Mouse (Mus musculus) midbrain, embryonic 12.5 days (tissue): ENCODE measurements around the gene Fam184b. TPM values are rescaled to one million over a fixed set of nuclear protein-coding genes. Genes with fewer than 3 reads are reported as not detected.
A peak's percentile ranks its signal among the peaks of the same experiment; 100 is the strongest.

Experiments
- ATAC-seq: fragments of 200-750 bp; cut with Nextera tagmentation; 2 replicates; pipeline ENCODE4 v1.8.0; 2017; ENCODE audit warnings: low read depth, moderate TSS enrichment, moderate library complexity; ENCODE audit not compliant: low FRiP score
- H3K27ac ChIP-seq: fragments of 300-500 bp; sonication (generic); replicated peaks from 2 replicates; pipeline ENCODE4 v1.5.1; 2016; ENCODE audit warnings: mild to moderate bottlenecking
- H3K27me3 ChIP-seq: fragments of 300-500 bp; sonication (generic); 2 replicates; pipeline ENCODE4 v1.6.1; 2016; ENCODE audit warnings: mild to moderate bottlenecking
- H3K36me3 ChIP-seq: fragments of 300-500 bp; sonication (generic); 2 replicates; pipeline ENCODE4 v1.6.1; 2016
- H3K4me1 ChIP-seq: fragments of 300-500 bp; sonication (generic); 2 replicates; pipeline ENCODE4 v1.6.1; 2016
- H3K4me2 ChIP-seq: fragments of 300-500 bp; sonication (generic); replicated peaks from 2 replicates; pipeline ENCODE4 v1.6.1; 2016; ENCODE audit warnings: mild to moderate bottlenecking, moderate library complexity
- H3K4me3 ChIP-seq: fragments of 300-500 bp; sonication (generic); 2 replicates; pipeline ENCODE4 v1.5.1; 2016; ENCODE audit warnings: mild to moderate bottlenecking
- H3K9ac ChIP-seq: fragments of 300-500 bp; sonication (generic); replicated peaks from 2 replicates; pipeline ENCODE4 v1.6.1; 2016; ENCODE audit warnings: mild to moderate bottlenecking, moderate library complexity
- H3K9me3 ChIP-seq: fragments of 300-500 bp; sonication (generic); 2 replicates; pipeline ENCODE4 v1.6.1; 2016; ENCODE audit warnings: mild to moderate bottlenecking
- WGBS: fragments of 180-500 bp; shearing (Covaris S2); methylation state at CpG from one replicate; pipeline ENCODE4 v1.1.7; 2016; 5-methylcytosine and 5-hydroxymethylcytosine counted together
- polyA plus RNA-seq: library from polyadenylated mRNA; unstranded; fragments of >200 nt; fragmentation: Nextera tagmentation; extraction: Ambion mirVana; gene quantifications from 2 replicates; pipeline ENCODE4 v1.2.1, GENCODE M21; 2016

Gene Fam184b
- 0.65 and 1.0 TPM in 2 replicates for polyA plus RNA-seq

DNA sequence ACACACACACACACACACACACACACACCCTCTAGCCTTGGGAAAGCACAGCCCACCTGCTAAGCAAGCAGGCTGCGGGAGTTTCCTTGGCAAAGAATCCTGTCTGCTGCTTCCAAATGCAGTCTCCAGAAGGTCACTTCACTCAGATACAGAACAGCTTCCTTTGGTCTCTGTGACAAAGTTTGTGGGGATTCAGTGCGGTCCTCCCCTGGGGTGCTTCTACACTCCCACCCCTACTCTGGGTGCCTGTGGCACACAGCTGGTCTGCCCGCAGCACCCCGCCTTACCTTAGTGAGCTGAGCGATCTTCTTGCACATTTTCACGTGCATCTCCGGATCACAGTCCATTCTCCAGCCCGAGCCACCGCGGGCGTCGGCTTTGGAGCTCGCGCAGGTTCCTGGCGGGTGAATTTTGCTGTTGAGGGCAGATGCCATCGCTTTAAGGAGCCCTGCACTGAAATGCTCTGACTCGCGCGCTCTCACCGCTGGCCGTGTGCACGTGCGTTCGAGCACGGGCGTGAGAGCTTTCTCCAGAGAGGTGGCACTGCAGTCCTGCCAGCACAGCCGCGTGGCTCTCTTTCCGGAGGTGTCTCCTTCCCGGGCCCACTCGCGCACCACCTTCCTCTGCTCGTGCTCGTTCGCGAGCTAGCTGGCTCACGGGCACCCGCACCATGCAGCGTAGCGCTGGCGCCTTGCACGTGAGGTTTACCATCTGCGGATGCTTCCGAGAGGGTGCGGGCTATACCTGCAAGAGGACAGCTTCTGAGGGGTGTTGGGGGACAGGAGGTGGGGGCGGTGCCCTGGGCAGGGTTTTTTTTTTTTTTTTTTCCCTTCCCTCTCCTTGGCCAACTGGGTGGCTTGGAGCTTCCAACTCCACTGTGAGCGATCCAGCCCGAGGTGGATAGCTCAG, at the start of gene Fam184b:
TSS of gene Fam184b (minus strand) at position 809 of the 909 bp plus-strand sequence.
- Histone ChIP-seq H3K4me2 (peak within 1 kb of the TSS; percentile 83), H3K36me3 (no peaks in the 10 kb centered on the region), H3K9me3 (no peaks in the 10 kb centered on the region), H3K27me3 (peaks cover 20% of the 10 kb centered on the region), H3K27ac (no peak within 1 kb of the TSS), H3K4me3 (peak within 1 kb of the TSS; percentile 63), H3K9ac (peak within 1 kb of the TSS; percentile 62), H3K4me1 (0 out of 2 replicates have a peak, but pooled peaks cover 9% of the 10 kb centered on the region)
- peak; percentile 91 for ATAC-seq
- 1% methylated on average over 46 of the region's 48 CpGs for WGBS

DNA sequence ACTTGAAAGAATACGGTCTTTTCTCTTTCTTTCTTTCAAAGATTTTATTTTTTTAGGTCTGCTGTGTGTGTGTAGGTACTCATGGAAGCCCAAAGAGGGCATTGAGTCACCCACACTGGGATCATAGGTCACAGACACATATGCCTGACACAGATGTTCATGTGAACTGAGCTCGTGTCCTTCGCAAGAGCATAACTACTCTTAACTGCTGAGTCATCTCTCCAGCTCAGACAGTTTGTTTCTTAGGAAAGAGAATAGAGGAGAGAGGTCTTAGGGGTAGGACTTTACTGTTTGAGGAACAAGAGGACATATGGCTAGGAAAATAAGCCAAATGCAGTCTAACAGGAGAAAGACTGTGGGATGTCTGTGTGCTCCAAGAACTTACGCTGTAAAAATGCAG, 49.7 kb upstream of the Fam184b start:
- H3K9ac ChIP-seq = no peak overlapping the region
- H3K36me3 ChIP-seq = peaks cover 6% of the 10 kb centered on the region
- WGBS = 86% methylated on average over 4 of the region's 4 CpGs

DNA sequence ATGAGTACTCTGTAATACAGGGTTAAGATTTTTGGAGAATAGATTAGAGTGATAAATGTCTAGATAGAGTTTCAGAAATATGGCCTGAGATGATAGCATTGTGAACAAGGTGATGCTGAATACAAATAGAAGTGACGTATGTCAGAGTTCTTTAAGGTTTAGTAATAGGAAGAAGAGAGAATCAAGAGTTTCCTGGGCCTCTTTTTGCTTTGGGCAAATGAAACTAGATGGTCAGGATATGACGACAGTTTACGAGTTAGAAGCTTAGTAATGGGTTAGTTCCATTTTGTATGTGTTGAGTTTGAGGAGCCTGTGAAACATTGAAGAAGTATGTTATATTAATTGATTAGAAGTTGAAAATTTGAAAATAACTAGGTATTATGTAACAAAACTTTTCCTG, 46.8 kb upstream of the Fam184b start:
- ATAC-seq = no peak
- H3K27ac ChIP-seq = no peak overlapping the region
- H3K36me3 ChIP-seq = peaks cover 11% of the 10 kb centered on the region
- no peak overlapping the region for H3K9ac ChIP-seq
- 96% methylated on average over 3 of the region's 3 CpGs for WGBS
- no peaks in the 10 kb centered on the region for H3K27me3 ChIP-seq
- no peak overlapping the region for H3K4me2 ChIP-seq
- H3K9me3 ChIP-seq = no peaks in the 10 kb centered on the region
- H3K4me1 ChIP-seq = no peaks in the 10 kb centered on the region
- no peak overlapping the region for H3K4me3 ChIP-seq

More for the DNA sequence above, 49.7 kb upstream of the Fam184b start:
- Histone ChIP-seq H3K27me3 (no peaks in the 10 kb centered on the region), H3K4me1 (no peaks in the 10 kb centered on the region), H3K9me3 (no peaks in the 10 kb centered on the region), H3K4me3 (no peak overlapping the region), H3K27ac (no peak overlapping the region), H3K4me2 (no peak overlapping the region)
- no peak for ATAC-seq

DNA sequence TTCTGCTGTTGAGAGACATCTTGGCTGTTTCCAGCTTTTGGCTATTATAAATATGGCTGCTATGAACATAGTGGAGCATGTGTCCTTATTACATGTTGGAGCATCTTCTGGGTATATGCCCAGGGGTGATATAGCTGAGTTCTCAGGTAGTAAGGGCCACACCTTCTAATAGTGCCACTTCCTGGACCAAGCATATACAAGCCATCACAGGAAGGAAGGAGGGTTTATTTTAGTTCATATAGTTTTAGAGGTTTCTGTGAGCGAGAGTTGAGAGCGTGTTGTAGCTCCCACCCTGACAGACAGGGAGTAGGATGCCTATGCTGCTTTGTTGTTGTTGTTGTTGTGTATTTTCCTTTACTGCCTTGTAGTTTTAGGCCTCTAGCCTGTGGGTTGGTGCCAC, 45.8 kb upstream of the Fam184b start:
- Histone ChIP-seq H3K4me2 (no peak overlapping the region), H3K27me3 (no peaks in the 10 kb centered on the region), H3K36me3 (peaks cover 11% of the 10 kb centered on the region), H3K9me3 (no peaks in the 10 kb centered on the region), H3K4me1 (no peaks in the 10 kb centered on the region), H3K27ac (no peak overlapping the region), H3K9ac (no peak overlapping the region), H3K4me3 (no peak overlapping the region)
- WGBS = 97% methylated on average over 2 of the region's 2 CpGs
- ATAC-seq = no peak

DNA sequence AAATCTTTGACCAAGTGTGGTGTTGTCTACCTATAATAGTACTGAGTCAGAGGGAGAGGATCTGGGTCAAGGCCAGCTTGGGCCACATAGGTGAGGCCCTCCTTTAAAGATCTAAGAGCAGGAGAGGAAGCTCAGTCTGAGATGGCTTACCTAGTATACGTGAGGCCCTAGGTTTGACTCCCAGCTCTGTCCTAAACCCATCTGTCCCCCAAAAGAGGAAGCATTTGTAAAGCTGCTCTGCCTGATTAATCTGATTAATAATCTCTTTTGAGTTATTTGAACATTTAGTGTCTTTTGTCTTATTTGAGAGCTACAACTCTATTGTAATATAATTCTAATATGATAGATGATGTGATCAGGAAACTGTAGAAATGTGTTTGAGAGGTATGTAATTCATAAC, 44.0 kb upstream of the Fam184b start:
- 90% methylated on average over 1 of the region's 1 CpGs for whole genome bisulfite sequencing
- H3K4me3 ChIP-seq = no peak overlapping the region
- H3K9me3 ChIP-seq = no peaks in the 10 kb centered on the region
- no peaks in the 10 kb centered on the region for H3K27me3 ChIP-seq
- H3K9ac ChIP-seq = no peak overlapping the region
- H3K36me3 ChIP-seq = peaks cover 14% of the 10 kb centered on the region
- no peaks in the 10 kb centered on the region for H3K4me1 ChIP-seq
- no peak for ATAC-seq
- no peak overlapping the region for H3K27ac ChIP-seq
- no peak overlapping the region for H3K4me2 ChIP-seq

DNA sequence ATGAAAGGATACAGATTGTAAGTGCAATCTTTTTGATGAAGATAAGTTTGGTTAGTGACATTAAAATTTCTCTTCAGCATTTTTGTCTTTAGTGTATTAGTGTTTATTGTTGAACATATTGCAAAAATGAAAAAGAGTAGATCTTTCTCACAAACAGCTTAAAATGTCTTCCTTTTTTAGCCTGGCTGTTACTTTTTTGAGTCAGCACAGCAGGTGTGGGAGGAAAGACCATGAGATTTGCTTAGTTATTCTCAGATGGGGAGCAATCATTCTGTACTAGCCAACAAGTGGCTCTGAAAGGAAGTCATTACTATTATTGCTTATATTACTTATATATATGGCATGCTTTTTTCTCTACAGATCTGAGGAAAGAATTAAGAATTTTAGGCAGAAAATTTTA, 40.5 kb upstream of the Fam184b start:
- ATAC-seq = no peak
- no peaks in the 10 kb centered on the region for H3K4me1 ChIP-seq
- H3K27me3 ChIP-seq = no peaks in the 10 kb centered on the region
- H3K4me2 ChIP-seq = no peak overlapping the region
- H3K36me3 ChIP-seq = peaks cover 22% of the 10 kb centered on the region
- H3K27ac ChIP-seq = no peak overlapping the region
- H3K9ac ChIP-seq = no peak overlapping the region
- no peak overlapping the region for H3K4me3 ChIP-seq
- no peaks in the 10 kb centered on the region for H3K9me3 ChIP-seq

DNA sequence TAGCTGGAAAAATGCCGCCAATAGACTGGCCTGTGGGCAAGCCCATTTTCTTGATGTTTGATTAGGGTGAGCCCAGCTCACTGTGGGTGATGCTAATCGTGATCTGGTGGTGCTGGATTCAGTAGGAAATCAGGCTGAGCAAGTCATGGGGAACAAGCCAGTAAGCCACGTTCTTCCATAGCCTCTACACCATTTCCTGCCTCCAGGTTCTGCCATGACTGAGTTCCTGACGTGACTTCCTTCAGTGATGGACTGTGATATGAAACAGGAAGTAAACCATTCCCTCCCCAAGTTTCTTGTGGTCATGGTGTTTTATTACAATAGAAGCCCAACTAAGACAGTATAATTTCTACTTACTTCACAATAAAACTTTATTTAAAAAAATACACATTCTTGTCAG, 38.2 kb upstream of the Fam184b start:
- no peak overlapping the region for H3K9ac ChIP-seq
- H3K4me3 ChIP-seq = no peak overlapping the region
- no peak for ATAC-seq
- H3K9me3 ChIP-seq = no peaks in the 10 kb centered on the region
- no peak overlapping the region for H3K27ac ChIP-seq
- 0 out of 2 replicates have a peak, but pooled peaks cover 11% of the 10 kb centered on the region for H3K36me3 ChIP-seq
- 77% methylated on average over 4 of the region's 4 CpGs for WGBS
- no peaks in the 10 kb centered on the region for H3K4me1 ChIP-seq
- no peaks in the 10 kb centered on the region for H3K27me3 ChIP-seq
- no peak overlapping the region for H3K4me2 ChIP-seq

DNA sequence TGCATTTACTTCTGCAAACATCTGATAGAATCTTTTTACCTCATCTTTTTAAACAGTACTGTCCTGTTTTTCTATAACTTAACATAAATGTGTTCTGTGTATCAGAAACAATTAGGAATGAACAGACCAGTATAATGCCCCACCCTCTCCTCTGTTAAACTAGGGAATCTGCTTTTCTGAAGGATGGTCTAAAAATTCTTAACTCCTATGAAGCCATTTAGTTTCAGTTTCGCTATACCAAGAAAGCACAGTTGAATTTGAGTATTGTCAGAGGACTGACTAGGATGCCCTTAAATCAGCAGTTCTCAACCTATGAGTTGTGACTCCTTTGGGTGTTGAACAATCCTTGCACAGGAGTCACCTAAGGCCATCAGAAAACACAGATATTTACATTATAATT, 35.6 kb upstream of the Fam184b start:
- no peak overlapping the region for H3K9ac ChIP-seq
- no peaks in the 10 kb centered on the region for H3K9me3 ChIP-seq
- peaks cover 5% of the 10 kb centered on the region for H3K4me1 ChIP-seq
- ATAC-seq = no peak
- WGBS = 92% methylated on average over 1 of the region's 1 CpGs
- H3K27me3 ChIP-seq = no peaks in the 10 kb centered on the region
- 0 out of 2 replicates have a peak, but pooled peaks cover 11% of the 10 kb centered on the region for H3K36me3 ChIP-seq
- no peak overlapping the region for H3K4me3 ChIP-seq
- no peak overlapping the region for H3K27ac ChIP-seq
- H3K4me2 ChIP-seq = no peak overlapping the region

DNA sequence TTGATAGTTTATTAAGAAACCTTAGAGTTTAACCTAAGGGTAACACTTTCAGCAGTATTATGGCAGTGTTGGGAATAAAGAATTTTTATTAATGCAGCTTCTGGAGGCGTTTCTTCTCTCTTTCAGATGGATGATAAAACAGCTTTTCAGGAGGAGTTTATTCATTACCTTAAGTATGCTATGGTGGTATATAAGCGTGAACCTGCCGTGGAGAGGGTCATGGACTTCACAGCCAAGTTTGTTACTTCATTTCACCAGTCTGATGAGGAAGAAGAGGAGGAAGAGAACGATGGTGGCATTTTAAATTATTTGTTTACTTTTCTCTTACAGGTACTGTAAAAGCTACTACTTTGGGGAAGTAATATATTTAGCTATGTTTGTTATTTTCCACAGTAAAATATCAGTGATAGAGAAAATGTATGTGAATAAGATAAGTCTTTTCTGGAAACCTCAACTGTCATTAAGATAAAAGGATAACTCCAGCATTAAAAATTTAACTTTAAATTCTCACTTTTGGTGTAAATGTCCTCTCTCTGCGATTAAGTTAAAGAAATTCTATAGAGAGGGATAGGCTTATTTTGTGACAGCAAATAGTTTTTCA, 31.6 kb upstream of the Fam184b start:
- 0 out of 2 replicates have a peak, but pooled peaks cover 8% of the 10 kb centered on the region for H3K36me3 ChIP-seq
- peak overlapping the region; percentile 79 for H3K4me3 ChIP-seq
- no peak for ATAC-seq
- no peaks in the 10 kb centered on the region for H3K27me3 ChIP-seq
- H3K4me1 ChIP-seq = peaks cover 10% of the 10 kb centered on the region
- H3K27ac ChIP-seq = no peak overlapping the region
- H3K4me2 ChIP-seq = peak overlapping the region; percentile 91
- 54% methylated on average over 5 of the region's 5 CpGs for WGBS
- H3K9ac ChIP-seq = peak overlapping the region; percentile 77; the same call in 1 of the 2 replicates
- H3K9me3 ChIP-seq = no peaks in the 10 kb centered on the region

DNA sequence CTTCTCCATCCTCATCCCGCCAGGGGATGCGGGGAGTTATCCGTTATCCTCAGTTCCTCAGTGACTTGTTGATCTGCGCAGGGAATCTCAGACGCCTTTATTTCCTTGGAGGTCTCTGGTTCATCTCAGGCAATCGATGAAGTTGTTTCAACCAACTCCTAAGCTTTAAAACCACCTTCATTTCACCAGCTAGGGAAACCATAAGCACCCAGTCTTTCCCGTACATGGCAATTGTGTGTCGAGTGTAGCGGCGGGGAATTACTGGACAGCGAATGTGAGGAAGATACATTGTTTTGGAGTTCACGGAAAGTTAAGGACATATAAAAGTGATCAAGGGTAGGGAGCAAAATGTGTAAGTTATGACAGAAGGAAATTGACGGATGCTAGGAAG, 30.9 kb upstream of the Fam184b start:
- peak overlapping the region; percentile 77 for H3K9ac ChIP-seq
- under 1% methylated on average over 13 of the region's 13 CpGs for WGBS
- H3K9me3 ChIP-seq = no peaks in the 10 kb centered on the region
- H3K36me3 ChIP-seq = 0 out of 2 replicates have a peak, but pooled peaks cover 3% of the 10 kb centered on the region
- H3K4me1 ChIP-seq = peaks cover 10% of the 10 kb centered on the region
- H3K4me2 ChIP-seq = peak overlapping the region; percentile 91
- peak overlapping the region; percentile 79 for H3K4me3 ChIP-seq
- H3K27me3 ChIP-seq = no peaks in the 10 kb centered on the region
- ATAC-seq = no peak
- H3K27ac ChIP-seq = peak overlapping the region; percentile 88

DNA sequence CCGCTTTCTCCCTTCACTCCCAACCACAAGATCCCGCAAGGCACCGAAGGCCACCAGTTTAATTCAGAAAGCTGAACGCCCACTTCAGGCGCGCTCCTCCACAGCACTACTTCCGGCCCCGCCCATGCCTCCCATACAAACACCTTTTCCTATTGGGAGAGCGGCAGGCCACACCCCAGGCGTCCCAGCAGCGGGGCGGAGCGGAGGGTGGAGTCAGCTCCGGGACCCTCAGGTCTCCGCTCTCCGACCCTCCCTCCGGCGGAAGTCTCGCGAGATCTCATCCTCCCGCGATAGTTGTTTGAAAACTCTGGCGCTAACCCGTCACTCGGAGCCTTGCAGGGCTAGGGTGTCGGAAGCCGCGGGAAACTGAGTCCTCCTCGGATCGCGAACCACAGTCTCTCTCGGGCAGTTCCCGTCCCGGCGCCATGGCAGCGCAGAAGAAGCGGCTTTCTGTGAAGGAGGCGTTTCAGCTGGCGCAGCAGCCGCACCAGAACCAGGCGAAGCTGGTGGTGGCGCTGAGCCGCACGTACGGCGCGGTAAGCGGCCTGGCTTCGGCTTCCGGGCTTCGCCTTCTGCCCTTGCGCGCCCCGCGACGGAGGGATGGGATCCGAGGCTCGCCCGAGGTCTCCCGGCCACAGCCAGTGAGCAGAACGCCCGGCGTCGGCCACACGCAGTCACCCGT, 30.3 kb upstream of the Fam184b start, which contains the start of gene Ncapg:
TSS of gene Ncapg (plus strand) at position 322 of the 682 bp plus-strand sequence.
- no peaks in the 10 kb centered on the region for H3K9me3 ChIP-seq
- peak; percentile 100 for ATAC-seq
- peak within 1 kb of the TSS; percentile 88 for H3K27ac ChIP-seq
- under 1% methylated on average over 66 of the region's 66 CpGs for WGBS
- H3K4me1 ChIP-seq = peaks cover 10% of the 10 kb centered on the region
- no peaks in the 10 kb centered on the region for H3K27me3 ChIP-seq
- no peaks in the 10 kb centered on the region for H3K36me3 ChIP-seq
- peak within 1 kb of the TSS; percentile 80 for H3K9ac ChIP-seq
- peak within 1 kb of the TSS; percentile 79 for H3K4me3 ChIP-seq
- peak within 1 kb of the TSS; percentile 91 for H3K4me2 ChIP-seq

DNA sequence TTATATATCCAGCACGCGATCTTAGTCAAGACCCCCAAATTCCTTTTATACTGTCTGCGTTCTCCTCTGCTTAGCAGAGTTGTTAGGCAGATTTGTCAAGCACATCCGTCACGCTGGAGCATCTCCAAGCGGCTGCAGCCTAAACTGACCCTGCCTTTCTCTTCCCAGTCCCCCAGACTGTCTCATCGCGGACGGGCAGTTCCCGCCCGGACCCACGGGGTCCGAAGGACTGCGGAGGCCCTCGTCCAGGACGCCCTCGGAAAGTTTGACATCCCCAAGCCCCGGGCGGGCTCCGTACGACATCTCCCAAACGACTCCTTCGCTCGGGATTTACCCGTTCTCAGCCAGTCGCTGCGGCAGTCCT, 29.8 kb upstream of the Fam184b start:
- Histone ChIP-seq H3K9ac (peak overlapping the region; percentile 80), H3K4me1 (peaks cover 10% of the 10 kb centered on the region), H3K4me2 (peak overlapping the region; percentile 84), H3K4me3 (peak overlapping the region; percentile 79), H3K36me3 (no peaks in the 10 kb centered on the region), H3K27me3 (no peaks in the 10 kb centered on the region), H3K9me3 (no peaks in the 10 kb centered on the region), H3K27ac (peak overlapping the region; percentile 84)
- under 1% methylated on average over 27 of the region's 27 CpGs for WGBS
- peak; percentile 79 for ATAC-seq
